Mouse (Mus musculus) large intestine, adult 2 months (tissue): ENCODE measurements around the gene Atg16l2. TPM values are rescaled to one million over a fixed set of nuclear protein-coding genes. Genes with fewer than 3 reads are reported as not detected.

ENCODE experiments used
- DNase-seq: peaks from one replicate; pipeline ENCODE4 v3.0.0-alpha.2; 2012; ENCODE audit warnings: low read depth, low spot score
- WGBS: fragments of 180-500 bp; shearing (Covaris S2); methylation state at CpG from one replicate; pipeline ENCODE4 v1.1.7; 2018; 5-methylcytosine and 5-hydroxymethylcytosine counted together
- polyA plus RNA-seq: library from polyadenylated mRNA; depleted of rRNA; stranded (reverse); fragments of >200 nt; gene quantifications from 2 replicates; pipeline ENCODE4 v1.2.3, GENCODE M21; 2012; rRNA removed

Gene Atg16l2
- polyA plus RNA-seq, 1 experiment = 10.4 TPM

GRCm38 (mm10) chr7:101253071-101253470, 49.0 kb downstream of the Atg16l2 start:
- WGBS = 82% methylated on average over 2 of the region's 2 CpGs
- no peak for DNase-seq

GRCm38 (mm10) chr7:101249173-101249572, 52.9 kb downstream of the Atg16l2 start:
- 29% methylated on average over 2 of the region's 2 CpGs for WGBS
- DNase-seq = peak; percentile 16

GRCm38 (mm10) chr7:101248760-101249159, 53.3 kb downstream of the Atg16l2 start:
- no peak for DNase-seq
- whole genome bisulfite sequencing = 57% methylated on average over 4 of the region's 4 CpGs

GRCm38 (mm10) chr7:101236712-101237473, 65.2 kb downstream of the Atg16l2 start:
- no peak for DNase-seq
- WGBS = 80% methylated on average over 8 of the region's 8 CpGs

GRCm38 (mm10) chr7:101232716-101233115, 69.3 kb downstream of the Atg16l2 start:
- no peak for DNase-seq
- 78% methylated on average over 3 of the region's 3 CpGs for WGBS

GRCm38 (mm10) chr7:101231458-101231857, 70.6 kb downstream of the Atg16l2 start:
- no peak for DNase-seq
- 33% methylated on average over 2 of the region's 2 CpGs for WGBS

- WGBS = 55% methylated on average over 1 of the region's 1 CpGs
- no peak for DNase-seq
Measured at GRCm38 (mm10) chr7:101229336-101229735, 72.7 kb downstream of the Atg16l2 start.

GRCm38 (mm10) chr7:101223501-101223900, 78.5 kb downstream of the Atg16l2 start:
- WGBS = 97% methylated on average over 2 of the region's 2 CpGs
- no peak for DNase-seq

- 85% methylated on average over 2 of the region's 2 CpGs for WGBS
- no peak for DNase-seq
Measured at GRCm38 (mm10) chr7:101216724-101217123, 85.3 kb downstream of the Atg16l2 start.

- 50% methylated on average over 3 of the region's 3 CpGs for WGBS
- no peak for DNase-seq
Measured at GRCm38 (mm10) chr7:101213515-101214263, 88.4 kb downstream of the Atg16l2 start.

Other genes with a start within 250 kb of the Atg16l2 start
- 4.5 and 6.6 TPM in 2 replicates for gene Fchsd2, start 209.4 kb downstream of the Atg16l2 start, polyA plus RNA-seq
- 246 and 277 TPM in 2 replicates for gene Stard10, start 14.8 kb upstream of the Atg16l2 start, polyA plus RNA-seq
- gene Arap1, start 45.8 kb upstream of the Atg16l2 start, polyA plus RNA-seq = 52.4 and 63.6 TPM in 2 replicates
- gene Gm45837, start 108.6 kb upstream of the Atg16l2 start, polyA plus RNA-seq = not detected in 2 replicates
- gene Pde2a, start 119.4 kb upstream of the Atg16l2 start, polyA plus RNA-seq = 18.8 and 21.3 TPM in 2 replicates